Mouse (Mus musculus) T-cell, adult 2 months (primary cell): ENCODE data around the gene Prnd.

Source experiments
- DNase-seq: peaks from one replicate; pipeline ENCODE4 v3.0.0; 2022; ENCODE audit warnings: low spot score

Prnd gene

GRCm38 (mm10) chr2:131940506-131940905 is 10.2 kb upstream of the Prnd start:
- DNase-seq: no peak

GRCm38 (mm10) chr2:131941501-131941900 is 9.2 kb upstream of the Prnd start:
- no peak for DNase-seq

GRCm38 (mm10) chr2:131944370-131944769 is 6.3 kb upstream of the Prnd start:
- DNase-seq: no peak

GRCm38 (mm10) chr2:131945225-131945624 is 5.4 kb upstream of the Prnd start:
- no peak for DNase-seq

- DNase-seq: no peak
Observed at GRCm38 (mm10) chr2:131945765-131946164, 4.9 kb upstream of the Prnd start.

- no peak for DNase-seq
Observed at GRCm38 (mm10) chr2:131946351-131946750, 4.3 kb upstream of the Prnd start.

GRCm38 (mm10) chr2:131948156-131948555 is 2.5 kb upstream of the Prnd start:
- no peak for DNase-seq

GRCm38 (mm10) chr2:131948916-131949639 is 1.6 kb upstream of the Prnd start:
- DNase-seq: no peak

GRCm38 (mm10) chr2:131949767-131950597 is 679 bp upstream of the Prnd start:
- DNase-seq: peak; percentile 28

- DNase-seq: no peak
Observed at GRCm38 (mm10) chr2:131952456-131952855, 1.8 kb downstream of the Prnd start.

- no peak for DNase-seq
Observed at GRCm38 (mm10) chr2:131952961-131953538, 2.4 kb downstream of the Prnd start.

- no peak for DNase-seq
Observed at GRCm38 (mm10) chr2:131953711-131954110, 3.0 kb downstream of the Prnd start.

- DNase-seq: no peak
Observed at GRCm38 (mm10) chr2:131954835-131955234, 4.2 kb downstream of the Prnd start.

GRCm38 (mm10) chr2:131955264-131955663 is 4.6 kb downstream of the Prnd start:
- peak; percentile 22 for DNase-seq

GRCm38 (mm10) chr2:131956336-131957256 is 5.9 kb downstream of the Prnd start:
- no peak for DNase-seq

- no peak for DNase-seq
Observed at GRCm38 (mm10) chr2:131957731-131958222, 7.1 kb downstream of the Prnd start.

GRCm38 (mm10) chr2:131961671-131962070 is 11.0 kb downstream of the Prnd start:
- no peak for DNase-seq

GRCm38 (mm10) chr2:131970597-131970996 is 19.9 kb downstream of the Prnd start:
- no peak for DNase-seq

GRCm38 (mm10) chr2:131971098-131971497 is 20.4 kb downstream of the Prnd start:
- DNase-seq: no peak

GRCm38 (mm10) chr2:131976663-131977062 is 26.0 kb downstream of the Prnd start:
- DNase-seq: no peak

GRCm38 (mm10) chr2:131980866-131981265 is 30.2 kb downstream of the Prnd start:
- DNase-seq: no peak
